Mouse (Mus musculus) liver, embryonic 14.5 days (tissue): Measurements from ENCODE around the gene Cd2ap.

Source experiments
- CTCF ChIP-seq: IDR thresholded peaks from 2 replicates; pipeline ENCODE4 v1.5.1; 2016; ENCODE audit warnings: antibody characterized with exemption, low read depth, control low read depth
- EP300 ChIP-seq: IDR thresholded peaks from 2 replicates; pipeline ENCODE4 v1.6.1; 2016; ENCODE audit warnings: antibody characterized with exemption, low read depth

DNA sequence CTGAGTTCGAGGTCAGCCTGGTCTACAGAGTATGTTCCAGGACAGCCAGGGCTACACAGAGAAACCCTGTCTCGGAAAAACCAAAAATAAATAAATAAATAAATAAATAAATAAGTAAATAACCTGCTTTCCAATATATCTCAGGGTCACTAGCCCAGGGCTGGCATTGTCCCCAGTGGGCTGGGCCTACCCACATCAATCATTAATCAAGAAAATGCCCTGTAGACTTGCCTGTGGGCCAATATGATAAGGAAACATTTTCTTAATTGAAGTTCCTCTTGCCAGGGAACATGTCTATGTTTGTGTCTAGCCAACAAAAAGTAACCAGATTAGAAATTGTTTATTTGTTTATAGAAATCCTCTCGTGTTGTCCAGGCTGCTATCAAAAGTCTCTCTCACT, 31.7 kb upstream of the Cd2ap start:
- TF ChIP-seq CTCF (no peak), EP300 (no peak)
